In the genomic region with DNA sequence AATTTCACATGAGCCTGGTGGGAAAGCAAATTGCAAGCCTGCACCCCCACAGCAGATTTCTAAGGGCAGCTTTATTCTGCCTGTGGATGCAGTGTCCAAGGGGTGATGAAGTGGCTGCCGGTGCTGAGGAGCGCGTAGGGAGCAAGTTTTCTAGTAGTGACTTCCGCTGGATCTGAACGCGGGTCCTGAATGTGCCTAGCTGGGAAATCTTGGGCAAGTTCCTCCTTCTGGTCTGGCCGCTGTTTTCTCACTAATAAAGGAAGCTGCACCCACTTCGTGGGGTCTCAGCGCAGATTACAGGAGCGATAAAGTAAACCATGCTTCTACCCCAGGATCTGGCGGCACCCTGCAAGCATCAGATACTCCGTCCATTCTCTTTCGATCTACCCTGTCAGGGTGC, we compare ENCODE assay signal across 8 mouse cellular contexts. TPM values are rescaled to one million over a fixed set of nuclear protein-coding genes. Genes with fewer than 3 reads are reported as not detected.
DNase-seq lines count a peak whose midpoint lies in the region; ATAC-seq lines count a peak whose summit lies in the region.

No protein-coding gene starts in this region.

- H3K36me3 ChIP-seq in lung, embryonic 15.5 days: no peaks in the 10 kb centered on the region
- H3K36me3 ChIP-seq in forebrain, embryonic 15.5 days: no peaks in the 10 kb centered on the region
- H3K36me3 ChIP-seq in liver, embryonic 12.5 days: no peaks in the 10 kb centered on the region
- no peaks in the 10 kb centered on the region for H3K36me3 ChIP-seq in stomach, embryonic 15.5 days

- H3K27ac ChIP-seq in lung, embryonic 15.5 days: peak overlapping the region; percentile 92
- H3K27ac ChIP-seq in forebrain, embryonic 15.5 days (replicated peaks): no peak overlapping the region
- no peak overlapping the region for H3K27ac ChIP-seq in liver, embryonic 12.5 days
- H3K27ac ChIP-seq in stomach, embryonic 15.5 days: peak overlapping the region; percentile 93

- H3K27me3 ChIP-seq in lung, embryonic 15.5 days: no peaks in the 10 kb centered on the region
- H3K27me3 ChIP-seq in forebrain, embryonic 15.5 days: no peaks in the 10 kb centered on the region
- peaks cover 83% of the 10 kb centered on the region for H3K27me3 ChIP-seq in liver, embryonic 12.5 days (replicated peaks)
- H3K27me3 ChIP-seq in stomach, embryonic 15.5 days (replicated peaks): no peaks in the 10 kb centered on the region

- peak overlapping the region; percentile 56 for H3K4me3 ChIP-seq in lung, embryonic 15.5 days
- H3K4me3 ChIP-seq in forebrain, embryonic 15.5 days: peak overlapping the region; percentile 87
- H3K4me3 ChIP-seq in liver, embryonic 12.5 days: peak overlapping the region; percentile 43
- H3K4me3 ChIP-seq in stomach, embryonic 15.5 days (replicated peaks): peak overlapping the region; percentile 60

- H3K9me3 ChIP-seq in lung, embryonic 15.5 days: no peaks in the 10 kb centered on the region
- H3K9me3 ChIP-seq in forebrain, embryonic 15.5 days: no peaks in the 10 kb centered on the region
- no peaks in the 10 kb centered on the region for H3K9me3 ChIP-seq in liver, embryonic 12.5 days (replicated peaks)
- H3K9me3 ChIP-seq in stomach, embryonic 15.5 days: no peaks in the 10 kb centered on the region

- peaks cover 33% of the 10 kb centered on the region for H3K4me1 ChIP-seq in lung, embryonic 15.5 days
- peaks cover 40% of the 10 kb centered on the region for H3K4me1 ChIP-seq in forebrain, embryonic 15.5 days
- H3K4me1 ChIP-seq in liver, embryonic 12.5 days: peaks cover 21% of the 10 kb centered on the region
- peaks cover 38% of the 10 kb centered on the region for H3K4me1 ChIP-seq in stomach, embryonic 15.5 days

- 0 out of 2 replicates have a peak overlapping the region, but pooled peaks have one; percentile 43 for H3K9ac ChIP-seq in lung, embryonic 15.5 days
- peak overlapping the region; percentile 58 for H3K9ac ChIP-seq in forebrain, embryonic 15.5 days (replicated peaks)
- no peak overlapping the region for H3K9ac ChIP-seq in liver, embryonic 12.5 days
- H3K9ac ChIP-seq in stomach, embryonic 15.5 days: no peak overlapping the region

- H3K4me2 ChIP-seq in lung, embryonic 15.5 days: peak overlapping the region; percentile 76
- peak overlapping the region; percentile 87 for H3K4me2 ChIP-seq in forebrain, embryonic 15.5 days (replicated peaks)
- peak overlapping the region; percentile 64 for H3K4me2 ChIP-seq in liver, embryonic 12.5 days
- peak overlapping the region; percentile 89 for H3K4me2 ChIP-seq in stomach, embryonic 15.5 days

- DNase-seq in lung, adult 18-20 months: no peak
- DNase-seq in thymus, postnatal 10 days (ENCODE audit: low spot score in 2 of 2): no peak
- DNase-seq in spleen, postnatal 14 days (ENCODE audit: low spot score in 2 of 2): no peak
- no peak for DNase-seq in lung, postnatal 10 days

- no peak for ATAC-seq in lung, embryonic 15.5 days (ENCODE audit: borderline replicate concordance, extremely low read depth, low FRiP score, low TSS enrichment)
- ATAC-seq in forebrain, embryonic 15.5 days (replicated peaks): no peak
- no peak for ATAC-seq in liver, embryonic 12.5 days
- ATAC-seq in stomach, embryonic 15.5 days (ENCODE audit: insufficient read depth, low FRiP score, low read depth): no peak

- WGBS in lung, embryonic 15.5 days: 10% methylated on average over 13 of the region's 13 CpGs
- WGBS in forebrain, embryonic 15.5 days: 19% methylated on average over 13 of the region's 13 CpGs
- WGBS in liver, embryonic 12.5 days (ENCODE audit: insufficient replicate concordance): 13% methylated on average over 13 of the region's 13 CpGs
- 14% methylated on average over 13 of the region's 13 CpGs for WGBS in stomach, embryonic 15.5 days

RNA-seq across cellular contexts. Expression of a gene that starts 0.5 kb away (rescaled TPM):
- 21.7 and 22.5 TPM in 2 replicates for polyA plus RNA-seq in lung, embryonic 15.5 days (2015; fragmentation: Nextera tagmentation; extraction: Ambion mirVana)
- 74.0 and 78.3 TPM in 2 replicates for polyA plus RNA-seq in forebrain, embryonic 15.5 days (2015; fragmentation: Nextera tagmentation; extraction: Ambion mirVana)
- 3.9 and 4.2 TPM in 2 replicates for polyA plus RNA-seq in liver, embryonic 12.5 days (2016; fragmentation: Nextera tagmentation; extraction: Ambion mirVana)
- 49.0 and 50.1 TPM in 2 replicates for polyA plus RNA-seq in stomach, embryonic 15.5 days (2015; fragmentation: Nextera tagmentation; extraction: Ambion mirVana)

RNA-seq across cellular contexts. Expression of a gene that starts 6.0 kb away (rescaled TPM):
- polyA plus RNA-seq in lung, embryonic 15.5 days (2015; fragmentation: Nextera tagmentation; extraction: Ambion mirVana): 0.31 and 0.51 TPM in 2 replicates
- polyA plus RNA-seq in forebrain, embryonic 15.5 days (2015; fragmentation: Nextera tagmentation; extraction: Ambion mirVana): not detected in 2 replicates
- polyA plus RNA-seq in liver, embryonic 12.5 days (2016; fragmentation: Nextera tagmentation; extraction: Ambion mirVana): 1.1 and 1.3 TPM in 2 replicates
- 0.79 and 1.0 TPM in 2 replicates for polyA plus RNA-seq in stomach, embryonic 15.5 days (2015; fragmentation: Nextera tagmentation; extraction: Ambion mirVana)

RNA-seq across cellular contexts. Expression of a gene that starts 18.7 kb away (rescaled TPM):
- 541 and 580 TPM in 2 replicates for polyA plus RNA-seq in lung, embryonic 15.5 days (2015; fragmentation: Nextera tagmentation; extraction: Ambion mirVana)
- 46.6 and 52.7 TPM in 2 replicates for polyA plus RNA-seq in forebrain, embryonic 15.5 days (2015; fragmentation: Nextera tagmentation; extraction: Ambion mirVana)
- polyA plus RNA-seq in liver, embryonic 12.5 days (2016; fragmentation: Nextera tagmentation; extraction: Ambion mirVana): 177 and 178 TPM in 2 replicates
- 341 and 366 TPM in 2 replicates for polyA plus RNA-seq in stomach, embryonic 15.5 days (2015; fragmentation: Nextera tagmentation; extraction: Ambion mirVana)

RNA-seq across cellular contexts. Expression of a gene that starts 39.5 kb away (rescaled TPM):
- polyA plus RNA-seq in lung, embryonic 15.5 days (2015; fragmentation: Nextera tagmentation; extraction: Ambion mirVana): 8.1 and 10.7 TPM in 2 replicates
- polyA plus RNA-seq in forebrain, embryonic 15.5 days (2015; fragmentation: Nextera tagmentation; extraction: Ambion mirVana): 1.9 and 3.1 TPM in 2 replicates
- polyA plus RNA-seq in liver, embryonic 12.5 days (2016; fragmentation: Nextera tagmentation; extraction: Ambion mirVana): 0.55 and 0.79 TPM in 2 replicates
- polyA plus RNA-seq in stomach, embryonic 15.5 days (2015; fragmentation: Nextera tagmentation; extraction: Ambion mirVana): 2.4 TPM in 2 replicates

Comparison
In these comparisons a context has a peak if more than half of its experiments do, and no peak if none do; other contexts are left out.
1. H3K27ac ChIP-seq: peak in lung, embryonic 15.5 days (single experiment) and stomach, embryonic 15.5 days (single experiment); none in forebrain, embryonic 15.5 days (single experiment) and liver, embryonic 12.5 days (single experiment).
2. H3K9ac ChIP-seq: peak in lung, embryonic 15.5 days (single experiment) and forebrain, embryonic 15.5 days (single experiment); none in liver, embryonic 12.5 days (single experiment) and stomach, embryonic 15.5 days (single experiment).
3. Peak in every context shown above with its lines, with median percentiles within 50 percentile points of each other: H3K4me2 ChIP-seq and H3K4me3 ChIP-seq.